Mouse (Mus musculus): ENCODE measurements at regions not wholly inside any gene's neighbourhood (a gene's known extent, or its start where the extent isn't known, plus 50 kb on each side); places are given as distances from the start of the nearest gene placed in this dataset.

DNA sequence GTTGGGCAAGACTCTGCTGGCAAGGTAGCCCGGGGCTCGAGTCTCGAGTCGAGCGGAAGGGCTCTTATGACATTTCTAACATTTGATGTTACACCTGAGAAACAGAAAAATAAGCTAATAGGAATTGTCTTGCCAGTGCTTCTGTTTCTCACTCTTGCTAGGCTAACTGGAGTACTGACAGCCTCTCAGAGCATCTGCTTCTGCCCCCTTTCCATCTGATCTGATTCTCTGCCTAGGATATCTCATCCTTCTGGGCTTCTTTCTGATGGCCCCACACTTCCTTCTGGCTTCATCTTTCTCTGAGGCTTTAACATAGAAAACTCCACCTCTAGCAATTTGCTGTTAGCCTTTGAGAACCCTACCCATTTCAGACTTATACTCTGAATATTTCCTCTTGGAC, 95.0 kb upstream of the Arhgef9 start:
- H3K4me1 ChIP-seq = no peaks in the 10 kb centered on the region
- H3K36me3 ChIP-seq = no peaks in the 10 kb centered on the region
- 94% methylated on average over 5 of the region's 5 CpGs for WGBS
- no peak overlapping the region for H3K9ac ChIP-seq
- no peaks in the 10 kb centered on the region for H3K27me3 ChIP-seq
- no peaks in the 10 kb centered on the region for H3K9me3 ChIP-seq
- H3K4me3 ChIP-seq = no peak overlapping the region
- H3K27ac ChIP-seq = no peak overlapping the region
- H3K4me2 ChIP-seq (replicated peaks) = no peak overlapping the region
- no peak for ATAC-seq (ENCODE audit: insufficient number of reproducible peaks, insufficient read depth, low FRiP score, low TSS enrichment)

DNA sequence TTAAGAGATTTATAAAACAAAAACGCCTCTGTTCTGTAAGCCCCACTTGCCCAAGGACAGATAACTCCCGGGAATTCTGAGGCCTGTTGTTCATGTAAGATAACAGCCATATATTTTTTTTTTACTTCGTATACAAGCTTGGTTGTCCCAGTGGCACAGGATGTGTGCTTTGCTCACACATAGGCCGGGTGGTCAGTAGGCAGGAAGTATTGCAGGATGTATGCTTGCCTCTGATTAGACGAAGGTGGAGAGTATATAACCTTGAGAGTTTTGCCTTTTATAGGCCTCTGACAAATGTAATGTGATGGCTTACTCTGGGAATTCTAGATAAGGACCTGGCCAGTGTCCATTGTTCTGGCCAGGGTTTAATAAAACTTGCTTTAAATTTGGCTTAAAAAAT, 85.4 kb upstream of the Arhgef9 start:
- no peak for ATAC-seq (ENCODE audit: insufficient number of reproducible peaks, insufficient read depth, low FRiP score, low TSS enrichment)
- Histone ChIP-seq H3K27me3 (no peaks in the 10 kb centered on the region), H3K9me3 (no peaks in the 10 kb centered on the region), H3K4me1 (no peaks in the 10 kb centered on the region), H3K27ac (no peak overlapping the region), H3K9ac (no peak overlapping the region), H3K36me3 (no peaks in the 10 kb centered on the region), H3K4me2 (replicated peaks) (no peak overlapping the region), H3K4me3 (no peak overlapping the region)
- 68% methylated on average over 5 of the region's 5 CpGs for WGBS

DNA sequence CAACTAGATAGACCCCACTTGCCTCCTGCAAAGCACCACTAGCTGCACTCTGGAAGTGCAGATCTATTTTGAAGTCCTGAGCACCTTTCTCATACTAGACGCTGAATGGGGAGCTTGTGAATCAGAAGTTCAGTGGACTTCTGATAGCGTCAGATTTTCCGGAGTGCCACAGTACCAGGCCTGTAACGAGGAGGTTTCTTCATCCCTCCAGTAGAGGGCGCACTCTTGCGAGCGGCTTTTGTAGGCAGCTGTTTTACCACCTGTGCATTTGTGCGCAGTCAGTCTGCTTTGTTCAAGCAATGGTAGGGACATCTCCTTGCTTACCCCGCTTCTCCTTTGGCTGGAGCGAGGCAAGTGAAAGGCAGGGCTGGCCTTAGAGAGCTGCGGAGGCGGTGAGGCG, 56.9 kb upstream of the Arhgef9 start:
- Histone ChIP-seq H3K9ac (no peak overlapping the region), H3K4me3 (no peak overlapping the region), H3K4me1 (no peaks in the 10 kb centered on the region), H3K27me3 (no peaks in the 10 kb centered on the region), H3K4me2 (replicated peaks) (0 out of 2 replicates have a peak overlapping the region, but pooled peaks have one; percentile 3), H3K9me3 (no peaks in the 10 kb centered on the region), H3K27ac (no peak overlapping the region), H3K36me3 (no peaks in the 10 kb centered on the region)
- WGBS = 25% methylated on average over 13 of the region's 13 CpGs
- no peak for ATAC-seq (ENCODE audit: insufficient number of reproducible peaks, insufficient read depth, low FRiP score, low TSS enrichment)
